Mouse (Mus musculus): ENCODE results near the gene 9430038I01Rik. TPM values are rescaled to one million over a fixed set of nuclear protein-coding genes. Genes with fewer than 3 reads are reported as not detected.
A peak's percentile ranks its signal among the peaks of the same experiment; 100 is the strongest.

9430038I01Rik gene
- polyA plus RNA-seq, 1 experiment = 39.5 TPM

DNA sequence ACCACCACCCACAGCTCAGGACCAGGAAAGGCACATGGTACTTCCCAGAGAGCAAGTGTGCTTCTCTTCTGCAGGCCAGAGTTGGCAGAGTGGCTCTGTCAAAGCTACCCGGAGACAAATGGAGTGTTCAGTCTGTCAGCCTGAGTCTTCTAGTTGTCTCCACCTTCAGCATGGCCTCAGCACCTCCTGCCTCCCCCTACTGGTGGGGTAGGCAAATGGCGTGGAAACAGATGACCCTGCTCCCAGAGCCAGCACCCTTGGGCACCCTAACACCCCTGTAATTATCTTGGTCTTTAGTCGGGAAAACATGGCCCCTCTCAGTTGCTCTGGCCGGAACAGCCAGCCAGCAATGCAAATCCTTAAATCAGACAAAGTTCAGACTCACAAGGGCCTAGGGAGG, 43.8 kb downstream of the 9430038I01Rik start:
- H3K27ac ChIP-seq (ENCODE audit: insufficient read depth, low read depth, low read length) = no peak overlapping the region
- H3K27me3 ChIP-seq (ENCODE audit: control insufficient read depth, insufficient read depth, low read length) = no peaks in the 10 kb centered on the region
- H3K4me3 ChIP-seq (ENCODE audit: low read depth, low read length) = no peak overlapping the region
- H3K4me1 ChIP-seq (ENCODE audit: control insufficient read depth, insufficient read depth, insufficient read length, low read length) = no peaks in the 10 kb centered on the region
- 75% methylated on average over 4 of the region's 4 CpGs for WGBS
- no peaks in the 10 kb centered on the region for H3K36me3 ChIP-seq (ENCODE audit: control insufficient read depth, insufficient read depth, low read length)
- TF ChIP-seq POLR2A (IDR thresholded peaks at IDR 0.05; ENCODE audit: low read depth, low read length) = no peak
- peak; percentile 20; the same call in 1 of the 2 replicates for TF ChIP-seq CTCF (IDR thresholded peaks at IDR 0.05; ENCODE audit: extremely low read depth, insufficient read length, insufficient replicate concordance, low read depth, low read length)

DNA sequence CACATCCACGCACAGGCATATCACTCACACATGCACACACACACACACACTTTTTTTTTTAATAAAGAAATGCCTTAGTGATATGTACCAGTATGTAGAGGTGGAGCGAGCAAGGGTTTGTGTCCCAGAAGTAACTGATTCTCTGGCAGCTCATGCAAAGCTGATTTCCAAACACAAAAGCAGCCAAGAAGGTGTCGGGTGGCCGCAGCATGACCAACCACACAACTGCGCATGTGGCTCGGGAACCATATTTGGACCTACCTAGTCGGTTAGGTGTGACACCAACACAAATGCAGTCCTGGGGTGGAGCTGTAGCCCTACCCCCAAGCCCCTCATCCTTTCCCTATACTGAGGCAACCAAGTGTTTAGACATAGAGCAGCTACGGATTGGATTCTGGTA, 45.5 kb downstream of the 9430038I01Rik start:
- no peak for TF ChIP-seq POLR2A (IDR thresholded peaks at IDR 0.05; ENCODE audit: low read depth, low read length)
- TF ChIP-seq CTCF (IDR thresholded peaks at IDR 0.05; ENCODE audit: extremely low read depth, insufficient read length, insufficient replicate concordance, low read depth, low read length) = no peak
- Histone ChIP-seq H3K27ac (ENCODE audit: insufficient read depth, low read depth, low read length) (no peak overlapping the region), H3K36me3 (ENCODE audit: control insufficient read depth, insufficient read depth, low read length) (no peaks in the 10 kb centered on the region), H3K27me3 (ENCODE audit: control insufficient read depth, insufficient read depth, low read length) (no peaks in the 10 kb centered on the region), H3K4me3 (ENCODE audit: low read depth, low read length) (no peak overlapping the region), H3K4me1 (ENCODE audit: control insufficient read depth, insufficient read depth, insufficient read length, low read length) (no peaks in the 10 kb centered on the region)
- WGBS = 94% methylated on average over 8 of the region's 8 CpGs

DNA sequence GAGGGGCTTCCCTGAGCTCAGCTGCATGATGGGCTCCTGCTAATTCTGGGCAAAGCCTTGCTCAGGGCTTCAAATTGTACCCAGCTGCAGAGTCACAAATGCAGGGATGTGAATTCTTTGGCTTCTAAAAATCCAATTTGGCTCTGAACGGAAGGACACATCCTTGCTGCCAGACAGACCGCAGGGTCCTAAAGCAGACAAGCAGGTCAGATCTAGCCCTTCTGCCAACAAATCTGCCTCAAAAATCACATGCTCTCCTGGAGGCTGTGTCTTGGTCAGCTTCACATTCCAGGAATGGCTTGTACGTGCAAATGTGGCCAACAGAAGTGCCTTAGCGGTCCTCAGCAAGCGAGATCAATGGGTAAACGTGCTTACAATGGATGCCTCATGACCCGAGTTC, 46.0 kb downstream of the 9430038I01Rik start:
- TF ChIP-seq POLR2A (IDR thresholded peaks at IDR 0.05; ENCODE audit: low read depth, low read length) (no peak), CTCF (IDR thresholded peaks at IDR 0.05; ENCODE audit: extremely low read depth, insufficient read length, insufficient replicate concordance, low read depth, low read length) (no peak)
- no peak overlapping the region for H3K4me3 ChIP-seq (ENCODE audit: low read depth, low read length)
- no peak overlapping the region for H3K27ac ChIP-seq (ENCODE audit: insufficient read depth, low read depth, low read length)
- 63% methylated on average over 7 of the region's 7 CpGs for WGBS
- H3K4me1 ChIP-seq (ENCODE audit: control insufficient read depth, insufficient read depth, insufficient read length, low read length) = no peaks in the 10 kb centered on the region
- H3K27me3 ChIP-seq (ENCODE audit: control insufficient read depth, insufficient read depth, low read length) = no peaks in the 10 kb centered on the region
- H3K36me3 ChIP-seq (ENCODE audit: control insufficient read depth, insufficient read depth, low read length) = no peaks in the 10 kb centered on the region

DNA sequence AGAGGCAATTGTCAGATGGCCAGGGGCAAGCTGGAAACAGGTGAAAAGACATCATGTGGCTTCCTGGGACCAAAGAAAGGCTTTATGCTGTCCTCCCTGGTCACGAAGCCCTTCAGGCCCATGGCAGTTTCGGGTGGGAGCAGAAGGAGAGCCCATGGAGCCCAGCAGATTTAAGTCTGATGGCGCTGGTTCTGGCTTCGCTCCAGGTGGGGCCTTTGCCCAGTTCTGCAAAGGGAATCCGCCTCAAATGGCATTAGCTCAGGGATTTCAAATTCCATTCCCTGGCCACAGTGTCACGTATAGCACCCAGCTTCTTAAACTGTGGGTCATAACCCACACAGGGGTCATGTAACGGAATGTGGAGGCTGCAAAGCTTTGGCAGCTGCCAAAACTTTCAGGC, 63.7 kb downstream of the 9430038I01Rik start:
- Histone ChIP-seq H3K4me3 (ENCODE audit: low read depth, low read length) (no peak overlapping the region), H3K27me3 (ENCODE audit: control insufficient read depth, insufficient read depth, low read length) (no peaks in the 10 kb centered on the region), H3K27ac (ENCODE audit: insufficient read depth, low read depth, low read length) (no peak overlapping the region), H3K4me1 (ENCODE audit: control insufficient read depth, insufficient read depth, insufficient read length, low read length) (no peaks in the 10 kb centered on the region), H3K36me3 (ENCODE audit: control insufficient read depth, insufficient read depth, low read length) (no peaks in the 10 kb centered on the region)
- WGBS = 81% methylated on average over 7 of the region's 7 CpGs
- TF ChIP-seq POLR2A (IDR thresholded peaks at IDR 0.05; ENCODE audit: low read depth, low read length) (no peak), CTCF (IDR thresholded peaks at IDR 0.05; ENCODE audit: extremely low read depth, insufficient read length, insufficient replicate concordance, low read depth, low read length) (no peak)

DNA sequence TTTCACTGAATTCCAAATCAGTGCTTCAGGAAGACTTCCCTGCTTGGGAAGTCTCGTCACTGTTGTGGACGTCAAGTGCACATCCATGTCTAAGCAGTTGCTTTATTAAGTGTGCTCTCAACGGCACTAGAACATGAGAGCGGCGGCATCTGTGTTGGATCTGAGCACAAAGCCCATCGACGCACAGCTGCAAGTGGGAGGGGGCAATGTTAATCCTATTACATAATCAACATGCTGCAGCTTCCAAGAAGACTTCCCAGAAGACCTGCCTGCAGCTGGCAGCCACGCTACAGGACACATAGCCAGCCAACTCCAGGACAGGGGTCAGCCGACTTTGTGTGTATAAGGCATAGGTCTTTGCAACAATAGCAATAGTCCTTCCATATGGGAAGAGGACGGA, 64.5 kb downstream of the 9430038I01Rik start:
- Histone ChIP-seq H3K4me1 (ENCODE audit: control insufficient read depth, insufficient read depth, insufficient read length, low read length) (no peaks in the 10 kb centered on the region), H3K27me3 (ENCODE audit: control insufficient read depth, insufficient read depth, low read length) (no peaks in the 10 kb centered on the region), H3K4me3 (ENCODE audit: low read depth, low read length) (no peak overlapping the region), H3K36me3 (ENCODE audit: control insufficient read depth, insufficient read depth, low read length) (no peaks in the 10 kb centered on the region), H3K27ac (ENCODE audit: insufficient read depth, low read depth, low read length) (no peak overlapping the region)
- 74% methylated on average over 10 of the region's 10 CpGs for WGBS
- no peak for TF ChIP-seq POLR2A (IDR thresholded peaks at IDR 0.05; ENCODE audit: low read depth, low read length)
- no peak for TF ChIP-seq CTCF (IDR thresholded peaks at IDR 0.05; ENCODE audit: extremely low read depth, insufficient read length, insufficient replicate concordance, low read depth, low read length)

DNA sequence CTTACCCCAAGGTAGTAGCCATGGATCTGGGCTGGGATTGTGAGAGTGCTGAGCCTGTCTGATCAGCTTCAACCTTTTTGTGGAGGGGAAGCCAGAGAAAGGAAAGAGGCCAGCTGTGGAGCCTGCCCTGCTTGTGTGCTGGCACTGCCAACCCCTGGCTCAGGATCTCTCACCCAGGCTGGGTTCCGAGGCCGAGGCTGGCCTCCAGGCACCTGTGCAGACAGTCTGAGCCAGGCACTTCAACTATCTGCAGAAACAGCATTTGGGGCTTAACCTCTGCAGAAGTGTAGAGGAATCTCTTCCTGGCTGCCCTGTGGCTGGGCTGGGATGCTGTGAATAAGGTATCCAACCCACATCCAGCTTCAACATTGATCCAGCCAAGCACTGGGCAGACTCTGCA, 76.6 kb downstream of the 9430038I01Rik start:
- Histone ChIP-seq H3K36me3 (ENCODE audit: control insufficient read depth, insufficient read depth, low read length) (no peaks in the 10 kb centered on the region), H3K27ac (ENCODE audit: insufficient read depth, low read depth, low read length) (no peak overlapping the region), H3K4me1 (ENCODE audit: control insufficient read depth, insufficient read depth, insufficient read length, low read length) (no peaks in the 10 kb centered on the region), H3K27me3 (ENCODE audit: control insufficient read depth, insufficient read depth, low read length) (no peaks in the 10 kb centered on the region), H3K4me3 (ENCODE audit: low read depth, low read length) (no peak overlapping the region)
- 95% methylated on average over 2 of the region's 2 CpGs for WGBS
- TF ChIP-seq CTCF (IDR thresholded peaks at IDR 0.05; ENCODE audit: extremely low read depth, insufficient read length, insufficient replicate concordance, low read depth, low read length) (no peak), POLR2A (IDR thresholded peaks at IDR 0.05; ENCODE audit: low read depth, low read length) (no peak)

Other genes with a start within 250 kb of the 9430038I01Rik start
- gene Ebf3, start 96.3 kb downstream of the 9430038I01Rik start, polyA plus RNA-seq (2012; rRNA removed) = 0.50 and 0.70 TPM in 2 replicates
- 7.4 and 24.5 TPM in 2 replicates for gene Glrx3, start 26.9 kb upstream of the 9430038I01Rik start, polyA plus RNA-seq (2012; rRNA removed)

Measured in small intestine, adult 2 months (tissue).